Mouse (Mus musculus) ovary, adult 2 months (tissue): ENCODE data around the gene F8. TPM values are rescaled to one million over a fixed set of nuclear protein-coding genes. Genes with fewer than 3 reads are reported as not detected.

ENCODE experiments used
- polyA plus RNA-seq: library from polyadenylated mRNA; depleted of rRNA; stranded (reverse); fragments of >200 nt; gene quantifications from 2 replicates; pipeline ENCODE4 v1.2.3, GENCODE M21; 2012; rRNA removed

F8 gene
- polyA plus RNA-seq = 0.76 and 1.9 TPM in 2 replicates

DNA sequence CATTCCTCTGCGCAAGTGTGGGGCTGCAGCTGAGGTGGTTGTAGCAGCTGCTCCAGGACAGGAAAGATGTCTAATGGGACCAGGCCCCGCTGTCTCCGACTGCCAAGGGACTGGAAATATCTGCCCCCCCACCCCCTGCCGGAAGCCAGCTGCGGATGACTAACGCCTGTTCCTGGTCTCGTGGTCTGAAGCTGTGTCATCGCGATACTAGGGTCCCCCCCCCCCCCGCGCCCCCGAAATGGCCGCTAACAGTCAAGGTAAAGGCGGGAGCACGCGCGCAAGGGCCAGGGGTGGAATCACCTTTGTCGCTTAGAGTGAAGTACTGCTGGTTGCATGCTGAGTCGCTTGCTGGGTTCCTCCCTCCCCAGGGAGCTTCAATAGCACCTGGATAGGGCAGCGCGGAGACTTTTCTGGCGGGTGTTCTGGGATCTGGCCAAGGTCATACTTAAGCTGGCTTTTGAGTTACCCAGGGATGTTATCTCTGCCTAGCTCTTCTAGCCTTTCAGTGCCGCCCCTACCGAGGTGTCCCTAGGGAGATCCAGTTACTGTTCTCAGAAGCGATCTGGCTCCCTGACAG, at the start of gene F8, which contains the start of gene Fundc2:
Gene F8 (minus strand): TSS at position 421 of the 577 bp plus-strand sequence.
Gene Fundc2 (plus strand): TSS at position 205 of the 577 bp plus-strand sequence.

DNA sequence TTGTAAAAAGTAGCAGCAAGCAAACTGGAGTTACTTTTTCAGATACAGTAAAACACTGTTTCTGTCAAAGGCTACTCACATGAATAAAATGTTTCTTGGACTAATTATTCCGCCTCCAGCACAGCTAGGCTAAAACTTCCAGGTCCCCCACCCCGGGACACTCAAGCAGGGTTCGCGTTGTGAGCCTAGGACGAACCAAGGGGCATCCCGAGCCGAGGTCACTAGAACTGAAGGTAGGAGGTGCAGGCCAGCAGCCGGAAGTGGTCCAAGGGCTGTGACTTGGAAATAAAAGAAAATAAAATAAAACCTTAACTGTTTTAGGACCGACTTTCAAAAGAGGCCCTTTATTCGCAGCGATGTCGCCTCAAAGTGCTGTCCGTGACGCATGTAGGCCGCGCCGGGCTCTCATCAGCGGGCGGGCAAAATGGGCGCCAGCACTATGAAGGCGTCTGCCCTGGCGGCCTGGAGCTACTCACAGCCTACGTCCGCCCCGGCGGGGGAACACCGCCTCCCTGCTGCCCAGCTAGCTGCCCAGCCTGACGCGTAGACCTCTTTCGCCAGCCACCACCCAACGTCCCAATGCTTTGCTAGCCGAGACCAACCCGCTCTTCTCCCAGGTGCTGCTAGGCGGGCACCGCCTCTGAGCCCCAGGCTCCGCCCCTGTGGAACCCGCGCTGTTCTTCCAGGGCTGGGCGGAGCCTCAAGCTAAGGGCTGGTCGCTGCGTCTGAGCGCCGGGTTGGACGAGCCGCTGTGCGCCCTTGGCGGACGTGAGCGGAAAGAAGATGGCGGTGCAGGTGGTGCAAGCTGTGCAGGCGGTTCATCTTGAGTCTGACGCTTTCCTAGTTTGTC, 33.7 kb upstream of the F8 start, which contains the start of the genes Cmc4, Mtcp1 and Brcc3:
Gene Cmc4 (minus strand): TSS at position 649 of the 850 bp plus-strand sequence.
Gene Mtcp1 (minus strand): TSS at position 653 of the 850 bp plus-strand sequence.
Gene Brcc3 (plus strand): TSS at position 693 of the 850 bp plus-strand sequence.

GRCm38 (mm10) chrX:75163670-75164069, 218.7 kb downstream of the F8 start, which contains the start of gene Smim9:
Gene Smim9 (minus strand): TSS chrX:75163770.

DNA sequence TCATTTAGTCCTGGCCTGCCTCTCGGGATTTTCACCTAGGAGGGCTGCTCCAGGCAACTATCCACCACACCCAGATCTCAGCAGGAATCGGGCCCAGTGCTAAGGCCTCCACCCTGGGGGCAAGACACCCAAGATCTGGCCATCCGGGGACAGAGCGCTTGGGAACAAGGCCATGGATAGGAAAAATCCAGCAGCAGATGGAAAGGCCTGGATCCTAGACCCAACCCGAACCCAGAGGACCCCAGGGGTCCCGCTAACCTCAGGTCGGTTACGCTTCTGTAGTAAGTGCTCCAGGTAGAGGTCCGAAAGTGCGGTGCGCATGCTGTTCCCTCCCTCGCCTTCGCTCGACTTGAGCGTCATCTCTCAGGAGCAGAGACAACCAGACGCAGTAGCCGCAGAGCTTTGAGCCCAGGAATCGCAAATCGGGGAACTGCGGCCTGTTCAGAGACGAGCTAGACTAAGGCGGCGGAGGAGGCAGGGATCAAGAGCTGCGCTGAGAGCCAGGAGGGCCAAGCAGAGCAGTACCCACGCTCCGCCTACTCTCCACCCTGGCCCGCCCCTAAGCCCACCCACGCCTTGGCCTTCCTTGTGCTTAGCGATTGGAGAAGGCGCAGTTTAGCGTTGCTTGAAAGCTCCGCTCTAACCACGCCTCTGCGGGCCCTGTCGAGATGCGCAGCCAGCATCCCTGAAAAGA, 251.8 kb downstream of the F8 start, which contains the start of gene Mpp1:
Gene Mpp1 (minus strand): TSS at position 550 of the 694 bp plus-strand sequence.

Other genes with a start within 250 kb of the F8 start
- not detected in 2 replicates for gene Smim9, start 218.8 kb downstream of the F8 start, polyA plus RNA-seq
- gene Fundc2, start 216 bp downstream of the F8 start, polyA plus RNA-seq = 4.0 and 4.2 TPM in 2 replicates
- 4.1 and 5.3 TPM in 2 replicates for gene Cmc4, start 34.0 kb upstream of the F8 start, polyA plus RNA-seq
- gene Mtcp1, start 34.0 kb upstream of the F8 start, polyA plus RNA-seq = 6.7 and 8.6 TPM in 2 replicates
- gene Brcc3, start 34.0 kb upstream of the F8 start, polyA plus RNA-seq = 1.2 and 1.7 TPM in 2 replicates
- 0.82 and 1.3 TPM in 2 replicates for gene Vbp1, start 131.7 kb upstream of the F8 start, polyA plus RNA-seq
- 0.55 and 0.73 TPM in 2 replicates for gene Rab39b, start 195.6 kb upstream of the F8 start, polyA plus RNA-seq